Comparison of ENCODE assay signal across 11 mouse cellular contexts in genomic region chr5:120626399-120626798, GRCm38 (mm10). TPM values are rescaled to one million over a fixed set of nuclear protein-coding genes. Genes with fewer than 3 reads are reported as not detected.
DNase-seq lines count a peak whose midpoint lies in the region; ATAC-seq and TF ChIP-seq lines count a peak whose summit lies in the region.
"Had no signal": no experiment of that assay in that cellular context is flagged by ENCODE, and none has a peak within 500 bp of the region (broad histone marks: within the 10 kb centered on the region; RNA-seq: fewer than 3 reads in every experiment).

No protein-coding gene starts in this region.

- no peak overlapping the region for H3K4me2 ChIP-seq in kidney, embryonic 14.5 days (replicated peaks; ENCODE audit: low read depth, low read length)
- no peak overlapping the region for H3K4me2 ChIP-seq in embryonic facial prominence, embryonic 14.5 days (ENCODE audit: low read depth, low read length)

- no peak overlapping the region for H3K27ac ChIP-seq in kidney, embryonic 14.5 days (ENCODE audit: low read depth, low read length)
- H3K27ac ChIP-seq in embryonic facial prominence, embryonic 14.5 days (replicated peaks; ENCODE audit: low read depth, low read length) = no peak overlapping the region

- WGBS in kidney, embryonic 14.5 days = 34% methylated on average over 19 of the region's 19 CpGs
- 47% methylated on average over 12 of the region's 19 CpGs for WGBS in embryonic facial prominence, embryonic 14.5 days

- peak; percentile 67 for ATAC-seq in kidney, embryonic 14.5 days (ENCODE audit: low FRiP score, low TSS enrichment)
- ATAC-seq in G1E (ENCODE audit: extremely low read depth, insufficient number of reproducible peaks, low FRiP score, poor library complexity, severe bottlenecking) = 0 out of 2 replicates have a peak, but pooled peaks have one; percentile 48
- no peak for ATAC-seq in embryonic facial prominence, embryonic 14.5 days (ENCODE audit: low read depth)
- ATAC-seq in megakaryocyte progenitor cell, adult 5-6 weeks (replicated peaks; ENCODE audit: poor library complexity) = peak; percentile 40; the same call in 1 of the 2 replicates
- ATAC-seq in inflammation-experienced regulatory T-cells, adult 6 months = no peak

- H3K4me1 ChIP-seq in kidney, embryonic 14.5 days (ENCODE audit: control insufficient read depth, insufficient read depth, low read length) = no peaks in the 10 kb centered on the region
- H3K4me1 ChIP-seq in G1E (ENCODE audit: insufficient read depth, low read depth, low read length) = peaks cover 47% of the 10 kb centered on the region
- no peaks in the 10 kb centered on the region for H3K4me1 ChIP-seq in embryonic facial prominence, embryonic 14.5 days (ENCODE audit: control insufficient read depth, insufficient read depth, low read length)

- DNase-seq in kidney, adult 9 months = no peak
- DNase-seq in G1E (ENCODE audit: low spot score) = no peak
- peak; percentile 46 for DNase-seq in embryonic facial prominence, embryonic 14.5 days (ENCODE audit: low spot score)
- no peak for DNase-seq in gastrocnemius, postnatal 4 days (ENCODE audit: low spot score in 2 of 2)
- DNase-seq in frontal cortex, postnatal 36 days (ENCODE audit: low spot score in 2 of 2) = no peak

- no peaks in the 10 kb centered on the region for H3K9me3 ChIP-seq in kidney, embryonic 14.5 days (ENCODE audit: control insufficient read depth, low read length)
- H3K9me3 ChIP-seq in G1E (replicated peaks) = no peaks in the 10 kb centered on the region; the same call in 1 of the 2 replicates
- no peaks in the 10 kb centered on the region for H3K9me3 ChIP-seq in embryonic facial prominence, embryonic 14.5 days (ENCODE audit: control insufficient read depth, low read length)

- H3K27me3 ChIP-seq in kidney, embryonic 14.5 days (ENCODE audit: control insufficient read depth, insufficient read depth, low read length) = no peaks in the 10 kb centered on the region
- peaks cover 2% of the 10 kb centered on the region; the same call in 1 of the 2 replicates for H3K27me3 ChIP-seq in G1E (ENCODE audit: insufficient read depth, low read length)
- peaks cover 14% of the 10 kb centered on the region for H3K27me3 ChIP-seq in embryonic facial prominence, embryonic 14.5 days (replicated peaks; ENCODE audit: control insufficient read depth, insufficient read depth, low read length)

- no peak overlapping the region for H3K9ac ChIP-seq in kidney, embryonic 14.5 days (ENCODE audit: low read depth, low read length)
- no peak overlapping the region for H3K9ac ChIP-seq in embryonic facial prominence, embryonic 14.5 days (ENCODE audit: low read depth, low read length)

- no peak overlapping the region for H3K4me3 ChIP-seq in kidney, embryonic 14.5 days (ENCODE audit: low read length)
- no peak overlapping the region for H3K4me3 ChIP-seq in G1E (ENCODE audit: low read depth, low read length)
- no peak overlapping the region for H3K4me3 ChIP-seq in embryonic facial prominence, embryonic 14.5 days (ENCODE audit: low read depth, low read length)
- H3K4me3 ChIP-seq: megakaryocyte, embryonic 14.5 days had no signal

- no peak for TF ChIP-seq CTCF in G1E (IDR thresholded peaks at IDR 0.05; ENCODE audit: low read depth, low read length)

- peaks cover 61% of the 10 kb centered on the region for H3K36me3 ChIP-seq in kidney, embryonic 14.5 days (ENCODE audit: control insufficient read depth, insufficient read depth, low read length)
- H3K36me3 ChIP-seq in G1E (replicated peaks) = peaks cover 85% of the 10 kb centered on the region
- peaks cover 65% of the 10 kb centered on the region for H3K36me3 ChIP-seq in embryonic facial prominence, embryonic 14.5 days (ENCODE audit: control insufficient read depth, insufficient read depth, low read length)

RNA-seq across cellular contexts. Expression of gene Cfap73, which starts 7.6 kb away (rescaled TPM):
- polyA plus RNA-seq in kidney, embryonic 14.5 days (2014; fragmentation: Nextera tagmentation; extraction: Ambion mirVana) = not detected in 2 replicates
- total RNA-seq in G1E (2014; fragmentation: Nextera tagmentation) (not detected in 2 replicates), G1E (2017) (not detected in 2 replicates)
- not detected in 2 replicates for polyA plus RNA-seq in G1E (2012)
- polyA plus RNA-seq in embryonic facial prominence, embryonic 14.5 days (2014; fragmentation: Nextera tagmentation; extraction: Ambion mirVana) = 1.0 TPM in 1 of 2 replicates, not detected in the other
- total RNA-seq in megakaryocyte progenitor cell, adult 5-6 weeks (2015) = not detected in 2 replicates
- total RNA-seq in megakaryocyte progenitor cell, adult 5-6 weeks (2017) = not detected in 2 replicates
- polyA plus RNA-seq in inflammation-experienced regulatory T-cells, adult 6 months (2017; shearing (Covaris generic)) = not detected
- not detected for total RNA-seq in gastrocnemius, postnatal 4 days (2021)
- total RNA-seq: hematopoietic stem cell, adult 5-6 weeks had no signal
- polyA plus RNA-seq: spleen, adult 2 months had no signal

RNA-seq across cellular contexts. Expression of gene Ddx54, which starts 13.9 kb away (rescaled TPM):
- polyA plus RNA-seq in kidney, embryonic 14.5 days (2014; fragmentation: Nextera tagmentation; extraction: Ambion mirVana) = 22.3 and 37.7 TPM in 2 replicates
- total RNA-seq in G1E (2014; fragmentation: Nextera tagmentation) = 16.5 and 24.3 TPM in 2 replicates
- total RNA-seq in G1E (2017) = 31.5 and 34.7 TPM in 2 replicates
- polyA plus RNA-seq in G1E (2012) = 103 and 110 TPM in 2 replicates
- polyA plus RNA-seq in embryonic facial prominence, embryonic 14.5 days (2014; fragmentation: Nextera tagmentation; extraction: Ambion mirVana) = 28.2 and 36.4 TPM in 2 replicates
- 11.8 and 13.3 TPM in 2 replicates for total RNA-seq in megakaryocyte progenitor cell, adult 5-6 weeks (2015)
- 34.9 and 35.8 TPM in 2 replicates for total RNA-seq in megakaryocyte progenitor cell, adult 5-6 weeks (2017)
- polyA plus RNA-seq in inflammation-experienced regulatory T-cells, adult 6 months (2017; shearing (Covaris generic)) = 10 to 100 TPM; 13.0 to 21.1 (median 13.4) TPM
- 10 to 100 TPM; 28.5 to 29.5 TPM for total RNA-seq in gastrocnemius, postnatal 4 days (2021)

RNA-seq across cellular contexts. Expression of gene Rita1, which starts 14.0 kb away (rescaled TPM):
- polyA plus RNA-seq in kidney, embryonic 14.5 days (2014; fragmentation: Nextera tagmentation; extraction: Ambion mirVana) = 10.4 and 11.1 TPM in 2 replicates
- 8.4 and 10.5 TPM in 2 replicates for total RNA-seq in G1E (2014; fragmentation: Nextera tagmentation)
- 9.5 and 13.7 TPM in 2 replicates for total RNA-seq in G1E (2017)
- polyA plus RNA-seq in G1E (2012) = 42.4 and 45.7 TPM in 2 replicates
- 9.9 and 11.4 TPM in 2 replicates for polyA plus RNA-seq in embryonic facial prominence, embryonic 14.5 days (2014; fragmentation: Nextera tagmentation; extraction: Ambion mirVana)
- 2.0 and 2.3 TPM in 2 replicates for total RNA-seq in megakaryocyte progenitor cell, adult 5-6 weeks (2015)
- total RNA-seq in megakaryocyte progenitor cell, adult 5-6 weeks (2017) = 4.7 and 5.8 TPM in 2 replicates
- polyA plus RNA-seq in inflammation-experienced regulatory T-cells, adult 6 months (2017; shearing (Covaris generic)) = 1 to 10 TPM; 2.1 to 3.5 (median 3.2) TPM
- 1 to 10 TPM; 6.1 to 7.2 TPM for total RNA-seq in gastrocnemius, postnatal 4 days (2021)

RNA-seq across cellular contexts. Expression of gene Rasal1, which starts 22.2 kb away (rescaled TPM):
- polyA plus RNA-seq in kidney, embryonic 14.5 days (2014; fragmentation: Nextera tagmentation; extraction: Ambion mirVana) = 0.23 and 0.31 TPM in 2 replicates
- total RNA-seq in G1E (2014; fragmentation: Nextera tagmentation) (5.6 and 13.2 TPM in 2 replicates), G1E (2017) (1.4 and 1.7 TPM in 2 replicates)
- 10.8 and 13.1 TPM in 2 replicates for polyA plus RNA-seq in G1E (2012)
- 0.50 and 1.4 TPM in 2 replicates for polyA plus RNA-seq in embryonic facial prominence, embryonic 14.5 days (2014; fragmentation: Nextera tagmentation; extraction: Ambion mirVana)
- 0.10 and 0.67 TPM in 2 replicates for total RNA-seq in megakaryocyte progenitor cell, adult 5-6 weeks (2015)
- total RNA-seq in megakaryocyte progenitor cell, adult 5-6 weeks (2017) = 0.12 and 2.0 TPM in 2 replicates
- 1 to 10 TPM; 6.8 to 9.7 (median 6.8) TPM for polyA plus RNA-seq in inflammation-experienced regulatory T-cells, adult 6 months (2017; shearing (Covaris generic))
- total RNA-seq in gastrocnemius, postnatal 4 days (2021) = not detected

RNA-seq across cellular contexts. Expression of gene Iqcd, which starts 37.6 kb away (rescaled TPM):
- 0.57 and 1.4 TPM in 2 replicates for polyA plus RNA-seq in kidney, embryonic 14.5 days (2014; fragmentation: Nextera tagmentation; extraction: Ambion mirVana)
- total RNA-seq in G1E (2014; fragmentation: Nextera tagmentation) = not detected in 2 replicates
- total RNA-seq in G1E (2017) = 0.35 and 0.60 TPM in 2 replicates
- 1.2 and 1.5 TPM in 2 replicates for polyA plus RNA-seq in G1E (2012)
- polyA plus RNA-seq in embryonic facial prominence, embryonic 14.5 days (2014; fragmentation: Nextera tagmentation; extraction: Ambion mirVana) = 0.60 and 1.7 TPM in 2 replicates
- not detected in 2 replicates for total RNA-seq in megakaryocyte progenitor cell, adult 5-6 weeks (2015)
- 0.81 and 1.1 TPM in 2 replicates for total RNA-seq in megakaryocyte progenitor cell, adult 5-6 weeks (2017)
- under 1 TPM in 1 of 3 experiments, not detected in 2; 0.91 TPM for polyA plus RNA-seq in inflammation-experienced regulatory T-cells, adult 6 months (2017; shearing (Covaris generic))
- under 1 TPM; 0.16 to 0.37 TPM for total RNA-seq in gastrocnemius, postnatal 4 days (2021)
- total RNA-seq: hematopoietic stem cell, adult 5-6 weeks had no signal

Comparison
In these comparisons a context has a peak if more than half of its experiments do, and no peak if none do; other contexts are left out.
1. ATAC-seq: peak in kidney, embryonic 14.5 days (single experiment), G1E (single experiment) and megakaryocyte progenitor cell, adult 5-6 weeks (single experiment); none in embryonic facial prominence, embryonic 14.5 days (single experiment) and inflammation-experienced regulatory T-cells, adult 6 months (single experiment).